Mouse (Mus musculus) embryo, embryonic 9.5 days (tissue): ENCODE results near the gene Slc2a10.

Experiments used
- DNase-seq: peaks from one replicate; pipeline ENCODE4 v3.0.0-alpha.2; 2017; ENCODE audit errors: extremely low spot score

The Slc2a10 gene

DNA sequence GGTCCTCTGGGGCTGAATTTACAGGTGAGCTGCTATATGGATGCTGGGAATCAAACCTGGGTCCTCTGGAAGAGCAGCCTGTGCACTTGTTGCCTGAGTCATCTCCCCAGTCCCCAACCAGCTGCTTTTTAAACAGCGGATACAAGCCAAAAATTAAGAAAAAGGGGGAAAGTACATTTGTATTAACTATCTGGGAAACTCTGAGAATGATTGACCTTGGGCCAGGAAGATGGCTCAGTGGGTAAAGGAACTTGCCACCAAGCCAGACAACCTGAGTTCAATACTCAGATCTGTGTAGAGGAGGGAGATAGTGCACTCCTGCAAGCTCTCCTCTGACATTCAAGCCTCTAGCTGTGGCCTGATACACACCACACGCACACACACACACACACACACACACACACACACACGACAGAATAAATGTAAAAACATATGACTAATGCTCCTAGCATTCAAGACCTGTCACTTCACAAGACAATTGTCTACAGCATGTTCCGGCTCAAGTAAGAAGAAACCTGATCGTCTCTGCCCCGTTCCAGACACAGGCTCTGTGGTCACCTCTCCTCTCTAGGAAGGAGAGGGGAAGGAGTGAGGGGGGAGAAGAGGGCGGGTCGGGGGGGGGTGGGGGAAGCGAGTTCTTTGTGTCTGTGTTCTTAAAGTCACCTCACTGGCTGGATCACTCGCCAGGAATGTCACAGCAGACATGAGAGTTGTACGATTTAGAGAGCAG, 56.1 kb downstream of the Slc2a10 start:
- DNase-seq: no peak

DNA sequence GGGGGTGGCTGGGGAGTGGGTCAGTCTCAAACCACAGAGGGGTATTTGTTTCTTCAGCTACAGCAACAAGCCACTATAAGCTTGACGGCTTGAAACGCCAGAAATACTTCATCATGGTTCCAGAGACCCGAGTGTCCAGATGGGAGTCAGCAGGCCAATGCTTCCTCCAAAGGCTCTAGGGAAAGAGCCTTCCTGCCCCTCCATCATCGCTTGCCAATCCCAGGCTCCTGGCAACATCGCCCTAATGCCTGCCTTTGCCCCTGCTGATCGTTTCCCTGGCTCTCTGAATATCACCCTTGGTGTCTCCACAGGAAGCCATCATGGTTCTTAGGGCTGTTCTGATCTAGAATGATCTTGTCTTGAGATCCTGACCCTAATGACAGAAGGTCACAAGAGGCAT, 58.3 kb downstream of the Slc2a10 start:
- no peak for DNase-seq

DNA sequence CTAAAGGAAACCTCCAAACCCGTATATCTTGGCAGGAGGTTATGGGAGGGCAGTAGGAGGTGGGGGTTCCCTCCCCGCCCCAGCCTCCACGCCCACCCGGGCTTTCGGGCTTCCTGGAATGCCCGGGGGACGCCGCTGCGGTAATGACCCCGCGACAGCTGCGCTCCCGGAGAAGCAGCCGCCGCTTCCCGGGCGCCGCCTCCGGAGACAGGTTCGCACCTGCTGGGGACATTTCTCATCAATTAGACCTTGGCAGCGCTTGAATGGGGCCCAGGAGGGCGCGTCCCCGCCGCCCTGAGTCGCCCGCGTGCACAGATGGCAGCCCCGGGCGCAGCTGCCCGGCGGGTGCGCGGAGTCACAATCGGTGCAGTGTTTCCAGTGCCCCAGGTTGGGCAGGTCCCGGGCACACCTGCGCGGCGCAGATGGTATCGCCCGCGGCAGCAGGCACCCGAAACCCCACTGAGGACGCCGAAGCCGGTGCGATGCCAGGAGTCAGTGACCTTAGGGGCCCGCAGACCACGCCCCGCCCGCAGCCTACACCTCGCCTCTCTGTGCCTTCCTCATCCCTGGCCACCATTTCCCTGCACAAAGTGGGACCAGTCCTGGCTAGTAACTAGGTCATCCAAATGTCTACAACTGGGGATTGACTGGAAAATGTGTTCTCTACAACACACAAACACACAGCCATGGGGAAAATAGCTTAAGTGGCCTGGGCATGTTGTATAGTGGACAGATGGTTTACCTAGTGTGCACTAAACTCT, 59.9 kb downstream of the Slc2a10 start:
- no peak for DNase-seq

DNA sequence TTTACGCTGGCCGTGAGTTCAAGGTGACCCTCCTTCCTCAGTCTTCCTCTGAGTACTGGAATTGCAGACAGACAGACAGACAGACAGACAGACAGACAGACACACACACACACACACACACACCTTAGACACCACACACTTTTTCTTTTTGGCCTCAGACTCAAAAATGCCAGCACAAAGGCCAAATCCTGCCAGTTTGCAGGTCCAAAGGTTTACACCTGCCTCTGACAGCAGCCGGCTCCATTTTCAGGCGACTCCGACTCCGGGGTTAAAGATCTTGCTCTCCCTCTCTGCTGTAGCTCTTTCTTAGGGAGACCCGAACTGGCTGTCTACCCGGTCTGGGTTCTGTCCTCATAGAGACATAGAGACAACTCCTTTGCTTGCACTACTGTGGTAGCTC, 60.5 kb downstream of the Slc2a10 start:
- DNase-seq: no peak

DNA sequence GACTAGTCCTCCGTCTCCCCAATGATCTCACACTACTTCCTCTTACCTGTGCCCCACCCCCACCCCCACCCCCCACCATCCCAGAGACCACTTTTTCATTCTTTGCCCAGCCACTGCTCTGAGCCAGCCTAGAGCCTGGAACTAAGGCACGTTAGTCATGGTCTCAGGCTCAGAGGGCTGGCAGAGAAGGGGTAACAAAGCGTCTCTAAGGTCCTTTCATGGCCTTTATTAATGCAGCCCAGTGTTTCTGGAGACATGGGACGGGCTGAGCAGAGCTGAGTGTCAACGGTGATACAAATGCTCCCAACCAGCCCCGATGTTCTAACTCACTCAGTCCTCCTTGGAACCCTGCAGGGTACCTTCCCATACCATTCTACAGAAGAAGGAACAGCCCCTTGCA, 61.0 kb downstream of the Slc2a10 start:
- no peak for DNase-seq

DNA sequence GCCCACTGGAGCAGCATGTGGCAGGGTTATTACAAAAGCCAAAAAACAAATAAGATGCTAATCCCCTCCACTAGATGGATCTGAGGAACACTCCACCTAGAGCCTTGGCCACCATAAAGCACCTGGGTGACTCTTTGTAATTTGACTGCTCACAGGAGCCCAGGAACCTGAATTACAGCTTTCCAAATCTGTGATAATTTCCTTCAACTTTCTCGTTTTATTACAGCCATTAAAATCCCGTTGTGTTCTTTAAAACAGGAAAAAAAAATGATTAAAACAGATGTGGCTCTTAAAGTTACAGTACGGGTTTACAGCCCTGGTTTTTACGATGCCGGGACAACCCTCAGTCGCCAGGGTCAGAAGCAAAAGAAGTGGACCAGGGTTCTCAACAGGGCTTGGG, 63.3 kb downstream of the Slc2a10 start:
- no peak for DNase-seq

DNA sequence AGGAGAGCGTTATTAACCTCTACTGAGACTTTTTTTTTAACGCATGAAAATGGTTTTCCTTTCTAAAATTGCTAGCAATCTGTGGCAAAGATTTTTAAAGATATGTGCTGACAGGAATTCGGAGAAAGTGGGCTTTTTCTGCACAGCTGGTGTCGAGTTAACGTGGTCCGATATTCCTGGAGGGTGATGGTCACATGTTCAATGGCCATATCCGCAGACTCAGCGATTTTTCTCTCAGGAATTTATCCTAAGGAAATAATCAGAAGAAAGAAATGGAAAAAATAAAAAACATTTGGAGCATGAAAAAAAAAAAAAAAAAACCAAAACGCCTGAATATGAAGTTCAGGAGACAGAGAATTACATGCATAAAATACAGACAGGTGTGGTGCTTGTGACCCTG, 64.2 kb downstream of the Slc2a10 start:
- no peak for DNase-seq

DNA sequence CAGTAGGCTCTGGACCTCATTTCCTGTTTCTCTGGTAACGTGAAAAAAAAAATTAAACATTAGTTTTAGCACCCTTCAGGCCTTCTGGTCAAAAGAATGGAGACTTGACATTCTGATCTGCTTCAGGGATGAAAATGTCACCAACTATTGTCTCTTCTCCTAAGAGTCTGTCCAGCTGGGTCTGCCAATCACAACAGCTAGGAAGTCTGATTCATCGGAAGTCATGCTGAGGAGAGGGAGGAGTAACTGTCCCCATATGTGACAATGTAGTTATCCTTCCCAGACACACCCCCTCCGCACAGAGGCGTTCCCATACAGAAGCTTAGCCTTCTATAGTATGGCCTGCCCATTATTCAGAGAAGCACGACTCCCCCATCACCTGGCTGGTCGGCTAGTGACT, 65.3 kb downstream of the Slc2a10 start:
- no peak for DNase-seq
